Mouse (Mus musculus): ENCODE data around the gene Dhrs3.

Gene Dhrs3

DNA sequence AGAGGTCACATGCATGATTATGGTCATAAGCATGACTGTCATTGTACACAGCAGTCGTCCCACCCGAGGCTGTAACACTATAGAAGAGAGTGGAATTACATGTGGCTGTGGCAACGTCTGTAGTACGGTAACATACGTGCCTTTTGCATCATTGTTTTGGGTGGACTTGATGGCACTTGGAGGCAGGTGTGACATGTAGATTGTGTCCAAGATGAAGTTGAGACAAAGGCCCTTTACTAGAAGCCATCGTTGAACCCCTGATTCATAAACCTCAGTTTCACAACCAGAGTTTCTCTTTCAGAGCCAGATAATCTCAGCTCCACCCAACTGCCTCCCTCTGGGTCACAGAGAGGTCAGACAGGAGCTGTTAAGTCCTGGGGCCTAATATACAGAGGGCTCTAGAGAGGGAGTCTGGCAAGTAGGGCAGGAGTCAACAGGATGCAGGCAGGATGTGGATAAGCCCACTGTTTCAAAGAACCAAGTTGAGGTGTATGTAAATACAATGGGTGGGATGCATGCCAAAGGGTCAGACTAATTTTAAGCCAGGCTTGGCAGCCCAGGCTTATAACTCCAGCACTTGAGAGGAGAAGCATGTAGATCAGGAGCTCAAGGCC, 5.5 kb downstream of the Dhrs3 start:
- DNase-seq (ENCODE audit: low spot score in 2 of 2) = no peak

GRCm38 (mm10) chr4:144898737-144899136, 6.1 kb downstream of the Dhrs3 start:
- DNase-seq (ENCODE audit: low spot score in 2 of 2) = no peak

- peak in 1 of 2 experiments; percentile 11 for DNase-seq (ENCODE audit: low spot score in 2 of 2)
Measured at GRCm38 (mm10) chr4:144901561-144902111, 9.0 kb downstream of the Dhrs3 start.

DNA sequence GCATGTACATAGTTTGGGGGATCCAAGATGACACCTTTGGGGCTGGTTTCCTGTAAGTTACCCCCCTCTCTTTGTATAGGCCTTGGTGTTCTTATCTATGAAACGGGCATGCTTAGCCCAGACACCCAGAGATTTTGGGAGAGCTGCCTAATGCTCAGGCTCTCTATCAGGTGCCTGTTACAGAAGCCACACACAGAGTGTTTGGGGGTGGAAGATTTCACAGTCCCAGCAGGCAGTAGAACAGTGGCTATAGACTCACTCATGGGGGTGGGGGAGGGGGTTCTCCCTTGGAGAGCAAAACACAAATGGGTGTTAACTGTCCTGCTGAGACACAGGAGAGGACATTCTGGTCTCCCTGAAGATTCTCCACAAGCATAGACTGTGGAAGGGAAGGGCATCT, 10.5 kb downstream of the Dhrs3 start:
- no peak for DNase-seq (ENCODE audit: low spot score in 2 of 2)

DNA sequence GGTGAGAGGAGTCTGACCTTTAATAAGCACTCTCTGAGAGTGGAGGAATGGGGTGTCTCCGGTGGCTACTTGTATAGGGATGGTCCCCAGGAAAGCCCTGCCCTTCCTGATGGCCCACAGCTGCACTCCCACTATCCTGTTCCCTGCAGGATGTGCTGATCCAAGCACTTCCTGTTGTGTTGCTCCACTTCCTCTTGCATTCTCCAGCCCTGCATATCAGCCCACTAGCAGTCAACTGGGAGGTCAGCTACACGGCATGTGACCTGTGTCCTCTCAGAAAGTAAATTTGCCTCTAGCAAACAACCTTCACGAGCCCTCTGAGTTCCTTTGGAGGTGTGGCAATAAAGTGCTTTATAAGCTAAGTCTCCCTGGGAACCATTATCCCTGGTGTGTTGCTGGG, 11.3 kb downstream of the Dhrs3 start:
- DNase-seq (ENCODE audit: low spot score in 2 of 2) = no peak

DNA sequence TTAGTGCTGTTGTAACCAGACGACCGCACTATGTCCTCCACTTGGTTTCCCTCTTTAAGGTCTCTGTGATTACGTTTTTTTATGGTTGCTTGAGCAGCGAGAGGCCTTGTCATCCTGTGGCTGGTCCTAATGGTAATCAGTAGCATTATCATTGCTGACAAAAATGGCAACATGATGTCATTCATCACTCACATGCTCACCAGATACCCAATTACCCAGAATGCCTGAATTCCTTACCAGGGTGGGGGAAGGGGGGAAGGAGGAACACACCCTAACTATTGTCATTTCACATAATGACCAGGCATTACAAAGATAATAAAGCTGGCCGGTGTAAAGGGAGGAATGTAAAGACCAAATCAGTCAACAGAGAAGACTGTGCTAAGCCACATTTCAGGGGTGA, 12.5 kb downstream of the Dhrs3 start:
- no peak for DNase-seq (ENCODE audit: low spot score in 2 of 2)

- no peak for DNase-seq (ENCODE audit: low spot score in 2 of 2)
Measured at GRCm38 (mm10) chr4:144906001-144906889, 13.6 kb downstream of the Dhrs3 start.

GRCm38 (mm10) chr4:144906978-144907703, 14.5 kb downstream of the Dhrs3 start:
- no peak for DNase-seq (ENCODE audit: low spot score in 2 of 2)

DNA sequence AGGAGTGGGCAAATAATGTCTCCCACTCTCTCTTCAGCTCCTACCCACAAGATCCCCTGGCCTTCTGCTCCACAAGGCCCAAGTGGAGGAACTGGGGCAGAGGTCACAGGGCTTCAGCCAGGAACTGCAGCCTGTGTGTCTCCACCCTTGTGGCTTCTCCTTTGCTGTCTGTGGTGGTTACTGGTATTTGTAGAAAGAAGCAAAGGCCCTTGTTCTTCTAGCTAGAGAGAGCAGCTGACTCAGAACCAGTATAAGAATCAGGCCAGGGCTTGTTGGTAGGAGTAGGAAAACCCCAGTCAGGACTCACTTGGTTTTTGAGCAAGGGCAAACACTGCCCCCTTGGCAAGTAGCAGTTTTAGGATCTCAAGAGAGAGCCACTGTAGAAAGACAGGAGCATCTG, 16.2 kb downstream of the Dhrs3 start:
- no peak for DNase-seq (ENCODE audit: low spot score in 2 of 2)

- DNase-seq (ENCODE audit: low spot score in 2 of 2) = no peak
Measured at GRCm38 (mm10) chr4:144910281-144910680, 17.7 kb downstream of the Dhrs3 start.

GRCm38 (mm10) chr4:144913298-144914152, 20.9 kb downstream of the Dhrs3 start:
- DNase-seq (ENCODE audit: low spot score in 2 of 2) = no peak

- DNase-seq (ENCODE audit: low spot score in 2 of 2) = no peak
Measured at GRCm38 (mm10) chr4:144916520-144916919, 23.9 kb downstream of the Dhrs3 start.

DNA sequence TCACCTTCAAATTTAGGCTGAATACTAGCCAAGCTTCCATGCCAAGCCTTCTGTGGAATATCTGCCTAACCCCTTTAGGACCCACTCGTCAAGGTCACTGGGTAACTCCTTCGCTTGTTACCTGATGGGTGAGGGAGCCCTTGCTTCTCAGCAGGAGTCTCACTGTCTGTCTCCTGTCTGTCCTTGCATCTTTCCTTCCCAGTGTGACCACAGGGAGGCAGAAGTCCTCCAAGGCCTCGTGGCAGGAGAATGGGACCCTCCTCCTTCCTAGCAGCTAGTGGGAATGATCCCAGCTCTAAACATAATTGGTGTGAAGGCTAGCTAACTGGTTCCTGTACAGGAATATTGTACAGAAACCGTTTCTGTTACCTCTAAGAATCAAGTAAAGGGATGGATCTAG, 24.5 kb downstream of the Dhrs3 start:
- DNase-seq (ENCODE audit: low spot score in 2 of 2) = no peak

DNA sequence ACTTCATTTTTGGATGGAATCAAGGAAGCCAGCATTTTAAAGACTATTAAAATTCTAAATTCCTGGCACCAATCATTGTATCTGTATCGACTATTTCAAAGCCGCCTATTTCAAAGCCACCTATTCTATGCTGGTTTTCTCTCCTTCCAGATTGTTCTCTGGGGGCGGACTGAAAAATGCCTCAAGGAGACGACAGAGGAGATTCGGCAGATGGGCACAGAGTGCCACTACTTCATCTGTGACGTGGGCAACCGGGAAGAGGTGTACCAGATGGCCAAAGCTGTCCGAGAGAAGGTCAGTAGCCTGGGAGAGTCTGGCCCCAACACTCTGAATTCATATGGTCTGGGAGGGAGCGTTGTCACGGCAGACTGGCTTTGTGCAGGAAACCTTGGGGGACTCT, 25.9 kb downstream of the Dhrs3 start:
- DNase-seq (ENCODE audit: low spot score in 2 of 2) = no peak

DNA sequence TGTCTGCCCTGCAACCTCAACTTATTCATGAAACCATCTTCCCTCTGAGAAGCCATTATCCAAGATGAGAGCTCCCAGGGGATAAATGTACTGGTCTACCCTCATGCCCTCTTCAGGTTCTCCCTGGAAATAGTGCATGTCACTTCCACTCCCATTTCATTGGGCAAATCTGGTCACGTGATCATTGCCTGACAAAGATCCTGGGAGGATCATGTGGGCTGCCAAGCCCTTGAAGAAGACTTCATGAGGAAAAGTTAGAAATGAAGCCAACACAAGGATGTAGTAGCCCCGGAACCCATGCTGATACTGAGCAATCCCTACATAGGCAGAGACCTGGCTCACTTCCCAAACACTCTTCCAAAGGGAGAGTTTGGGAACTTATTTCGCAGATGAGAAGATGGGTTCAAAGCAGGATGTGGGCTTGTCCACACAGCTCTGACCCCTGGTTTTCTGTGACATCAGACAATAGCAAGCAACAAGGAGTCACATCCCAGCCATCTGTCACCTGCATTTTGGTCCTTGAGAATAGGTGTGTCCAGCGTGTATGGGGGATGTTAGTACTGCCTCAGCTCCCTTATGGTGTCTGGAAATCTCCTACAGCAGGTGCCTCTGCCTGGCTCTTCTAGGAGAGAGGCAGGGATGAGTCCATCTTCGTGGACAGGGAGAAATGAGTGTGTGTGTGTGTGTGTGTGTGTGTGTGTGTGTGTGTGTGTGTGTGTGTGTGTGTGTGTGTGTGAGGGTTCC, 36.2 kb downstream of the Dhrs3 start:
- DNase-seq (ENCODE audit: low spot score in 2 of 2) = no peak

DNA sequence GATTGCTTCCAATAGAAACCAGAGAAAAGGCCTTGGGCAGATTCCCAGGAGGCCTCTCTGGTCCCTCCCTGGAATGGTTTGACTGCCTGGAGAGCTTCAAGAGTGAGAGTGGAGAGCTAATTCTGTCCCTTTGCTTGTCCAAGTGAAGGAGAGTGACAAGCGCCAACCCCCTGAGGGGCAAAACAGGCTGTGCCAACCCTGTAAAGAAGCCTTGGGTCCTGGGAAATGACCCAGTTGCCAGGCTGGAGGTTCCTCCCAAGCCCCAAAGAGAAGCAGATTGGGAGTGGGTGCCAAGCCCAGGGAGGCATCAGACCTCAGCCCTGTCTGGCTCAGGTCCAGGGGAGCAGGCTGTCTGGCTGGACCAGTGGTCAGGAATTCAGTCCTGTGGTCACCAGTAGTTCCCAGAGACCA, 37.2 kb downstream of the Dhrs3 start:
- no peak for DNase-seq (ENCODE audit: low spot score in 2 of 2)

- DNase-seq (ENCODE audit: low spot score in 2 of 2) = no peak
Measured at GRCm38 (mm10) chr4:144930366-144930765, 37.7 kb downstream of the Dhrs3 start.

GRCm38 (mm10) chr4:144931167-144931566, 38.5 kb downstream of the Dhrs3 start:
- DNase-seq (ENCODE audit: low spot score in 2 of 2) = no peak

- no peak for DNase-seq (ENCODE audit: low spot score in 2 of 2)
Measured at GRCm38 (mm10) chr4:144934501-144934900, 41.9 kb downstream of the Dhrs3 start.

- DNase-seq (ENCODE audit: low spot score in 2 of 2) = no peak
Measured at GRCm38 (mm10) chr4:144936563-144937154, 44.0 kb downstream of the Dhrs3 start.

Measured in thymus, postnatal 10 days (tissue).